Mouse (Mus musculus): Measurements from ENCODE around the gene Dera.
A peak's percentile ranks its signal among the peaks of the same experiment; 100 is the strongest.

Gene Dera

GRCm38 (mm10) chr6:137806806-137807205 lies 52.5 kb downstream of the Dera start:
- DNase-seq (ENCODE audit: low spot score), result no peak

- DNase-seq (ENCODE audit: low spot score), result no peak
Measured at GRCm38 (mm10) chr6:137807296-137807695, 53.0 kb downstream of the Dera start.

- no peak for DNase-seq (ENCODE audit: low spot score)
Measured at GRCm38 (mm10) chr6:137808706-137809105, 54.4 kb downstream of the Dera start.

GRCm38 (mm10) chr6:137810136-137810535 lies 55.8 kb downstream of the Dera start:
- DNase-seq (ENCODE audit: low spot score), result no peak

- DNase-seq (ENCODE audit: low spot score), result no peak
Measured at GRCm38 (mm10) chr6:137814006-137814405, 59.7 kb downstream of the Dera start.

GRCm38 (mm10) chr6:137816508-137816907 lies 62.2 kb downstream of the Dera start:
- DNase-seq (ENCODE audit: low spot score), result no peak

GRCm38 (mm10) chr6:137822550-137822949 lies 68.2 kb downstream of the Dera start:
- DNase-seq (ENCODE audit: low spot score), result no peak

- no peak for DNase-seq (ENCODE audit: low spot score)
Measured at GRCm38 (mm10) chr6:137824046-137825021, 70.0 kb downstream of the Dera start.

- no peak for DNase-seq (ENCODE audit: low spot score)
Measured at GRCm38 (mm10) chr6:137825022-137825613, 70.8 kb downstream of the Dera start.

- no peak for DNase-seq (ENCODE audit: low spot score)
Measured at GRCm38 (mm10) chr6:137829056-137829776, 74.9 kb downstream of the Dera start.

GRCm38 (mm10) chr6:137836799-137837198 lies 82.5 kb downstream of the Dera start:
- DNase-seq (ENCODE audit: low spot score), result no peak

GRCm38 (mm10) chr6:137843337-137843736 lies 89.0 kb downstream of the Dera start:
- DNase-seq (ENCODE audit: low spot score), result no peak

GRCm38 (mm10) chr6:137857198-137858194 lies 103.2 kb downstream of the Dera start:
- no peak for DNase-seq (ENCODE audit: low spot score)

GRCm38 (mm10) chr6:137869903-137870580 lies 115.7 kb downstream of the Dera start:
- DNase-seq (ENCODE audit: low spot score), result no peak

GRCm38 (mm10) chr6:137870667-137871066 lies 116.3 kb downstream of the Dera start:
- DNase-seq (ENCODE audit: low spot score), result no peak

GRCm38 (mm10) chr6:137872055-137872735 lies 117.8 kb downstream of the Dera start:
- peak; percentile 11 for DNase-seq (ENCODE audit: low spot score)

GRCm38 (mm10) chr6:137874471-137875244 lies 120.3 kb downstream of the Dera start:
- no peak for DNase-seq (ENCODE audit: low spot score)

- no peak for DNase-seq (ENCODE audit: low spot score)
Measured at GRCm38 (mm10) chr6:137885644-137886043, 131.3 kb downstream of the Dera start.

GRCm38 (mm10) chr6:137886210-137886979 lies 132.0 kb downstream of the Dera start:
- no peak for DNase-seq (ENCODE audit: low spot score)

Measured in urinary bladder, postnatal 10 days (tissue).